Mouse (Mus musculus) embryonic facial prominence, embryonic 14.5 days (tissue): ENCODE results near the gene Gm20388. TPM values are rescaled to one million over a fixed set of nuclear protein-coding genes. Genes with fewer than 3 reads are reported as not detected.
"Not testable (repeated sequence)": the region's sequence is repeated elsewhere in the genome, so short reads cannot be mapped to it uniquely, and the experiment has no call there.

Experiments used
- ATAC-seq: fragments of 200-750 bp; cut with Nextera tagmentation; 2 replicates; pipeline ENCODE4 v1.8.0; 2017; ENCODE audit warnings: low read depth, moderate number of reproducible peaks, moderate TSS enrichment
- DNase-seq: peaks from one replicate; pipeline ENCODE4 v3.0.0-alpha.2; 2015; ENCODE audit warnings: low spot score
- H3K27ac ChIP-seq: fragments of 300-500 bp; sonication (generic); replicated peaks from 2 replicates; pipeline ENCODE4 v1.5.1; 2014; ENCODE audit warnings: low read depth, mild to moderate bottlenecking, low read length, moderate library complexity
- H3K27me3 ChIP-seq: fragments of 300-500 bp; sonication (generic); replicated peaks from 2 replicates; pipeline ENCODE4 v1.6.1; 2014; ENCODE audit warnings: low read length; ENCODE audit not compliant: control insufficient read depth, insufficient read depth
- H3K36me3 ChIP-seq: fragments of 300-500 bp; sonication (generic); 2 replicates; pipeline ENCODE4 v1.6.1; 2014; ENCODE audit warnings: low read length, mixed read lengths; ENCODE audit not compliant: control insufficient read depth, insufficient read depth
- H3K4me1 ChIP-seq: fragments of 300-500 bp; sonication (generic); 2 replicates; pipeline ENCODE4 v1.6.1; 2014; ENCODE audit warnings: antibody characterized with exemption, low read length; ENCODE audit not compliant: control insufficient read depth, insufficient read depth
- H3K4me2 ChIP-seq: fragments of 300-500 bp; sonication (generic); 2 replicates; pipeline ENCODE4 v1.6.1; 2014; ENCODE audit warnings: low read depth, mild to moderate bottlenecking, low read length, moderate library complexity, mixed read lengths
- H3K4me3 ChIP-seq: fragments of 300-500 bp; sonication (generic); 2 replicates; pipeline ENCODE4 v1.5.1; 2014; ENCODE audit warnings: low read depth, mild to moderate bottlenecking, low read length
- H3K9ac ChIP-seq: fragments of 300-500 bp; sonication (generic); 2 replicates; pipeline ENCODE4 v1.6.1; 2014; ENCODE audit warnings: low read depth, mild to moderate bottlenecking, low read length, moderate library complexity, mixed read lengths
- H3K9me3 ChIP-seq: fragments of 300-500 bp; sonication (generic); 2 replicates; pipeline ENCODE4 v1.6.1; 2016; ENCODE audit warnings: low read length; ENCODE audit not compliant: control insufficient read depth
- WGBS: fragments of 180-500 bp; shearing (Covaris S2); extraction: QIAGEN DNeasy Blood & Tissue Kit; methylation state at CpG from one replicate; pipeline ENCODE4 v1.1.7; 2014; 5-methylcytosine and 5-hydroxymethylcytosine counted together
- polyA plus RNA-seq: library from polyadenylated mRNA; unstranded; fragments of >200 nt; fragmentation: Nextera tagmentation; extraction: Ambion mirVana; gene quantifications from 2 replicates; pipeline ENCODE4 v1.2.1, GENCODE M21; 2014

The Gm20388 gene
- polyA plus RNA-seq, 1 experiment from 2014 or later, result not detected

- Histone ChIP-seq H3K9ac (peak overlapping the region; percentile 92), H3K27ac (no peak overlapping the region), H3K36me3 (no peaks in the 10 kb centered on the region), H3K4me2 (peak overlapping the region; percentile 74), H3K4me3 (peak overlapping the region; percentile 72; the same call in 1 of the 2 replicates), H3K9me3 (no peaks in the 10 kb centered on the region), H3K27me3 (no peaks in the 10 kb centered on the region), H3K4me1 (peaks cover 5% of the 10 kb centered on the region)
- DNase-seq, result no peak
- ATAC-seq, result no peak
- 84% methylated on average over 5 of the region's 5 CpGs for WGBS
These were observed 3531.7 kb downstream of the Gm20388 start for GRCm38 (mm10) chr8:123442351-123442750.

GRCm38 (mm10) chr8:123442871-123443575, 3532.4 kb downstream of the Gm20388 start:
- H3K27ac ChIP-seq, result peak overlapping the region; percentile 84
- no peaks in the 10 kb centered on the region for H3K9me3 ChIP-seq
- DNase-seq, result peak; percentile 94
- peak overlapping the region; percentile 74 for H3K4me2 ChIP-seq
- H3K27me3 ChIP-seq, result no peaks in the 10 kb centered on the region
- H3K4me3 ChIP-seq, result peak overlapping the region; percentile 72
- H3K4me1 ChIP-seq, result peaks cover 5% of the 10 kb centered on the region
- ATAC-seq, result peak; percentile 97
- H3K9ac ChIP-seq, result peak overlapping the region; percentile 92
- WGBS, result under 1% methylated on average over 31 of the region's 41 CpGs
- no peaks in the 10 kb centered on the region for H3K36me3 ChIP-seq

GRCm38 (mm10) chr8:123443576-123443921, 3532.9 kb downstream of the Gm20388 start:
- peak overlapping the region; percentile 74 for H3K4me2 ChIP-seq
- 0 out of 2 replicates have a peak, but pooled peaks cover 4% of the 10 kb centered on the region for H3K36me3 ChIP-seq
- peak overlapping the region; percentile 92 for H3K9ac ChIP-seq
- no peak for DNase-seq
- H3K27ac ChIP-seq, result peak overlapping the region; percentile 84; the same call in 1 of the 2 replicates
- H3K4me1 ChIP-seq, result peaks cover 5% of the 10 kb centered on the region
- peak overlapping the region; percentile 72 for H3K4me3 ChIP-seq
- WGBS, result 8% methylated on average over 4 of the region's 4 CpGs
- H3K27me3 ChIP-seq, result no peaks in the 10 kb centered on the region
- no peaks in the 10 kb centered on the region for H3K9me3 ChIP-seq
- ATAC-seq, result no peak

GRCm38 (mm10) chr8:123444131-123444530, 3533.5 kb downstream of the Gm20388 start:
- Histone ChIP-seq H3K9ac (peak overlapping the region; percentile 92), H3K4me2 (peak overlapping the region; percentile 74), H3K27me3 (no peaks in the 10 kb centered on the region), H3K4me3 (peak overlapping the region; percentile 72; the same call in 1 of the 2 replicates), H3K4me1 (peaks cover 5% of the 10 kb centered on the region), H3K9me3 (no peaks in the 10 kb centered on the region), H3K27ac (no peak overlapping the region), H3K36me3 (0 out of 2 replicates have a peak, but pooled peaks cover 8% of the 10 kb centered on the region)
- WGBS, result 80% methylated on average over 6 of the region's 6 CpGs
- DNase-seq (no peak), ATAC-seq (no peak)

GRCm38 (mm10) chr8:123445981-123446380, 3535.3 kb downstream of the Gm20388 start:
- ATAC-seq (no peak), DNase-seq (no peak)
- Histone ChIP-seq H3K4me3 (no peak overlapping the region), H3K9ac (no peak overlapping the region), H3K27ac (no peak overlapping the region), H3K27me3 (no peaks in the 10 kb centered on the region), H3K4me2 (no peak overlapping the region), H3K36me3 (peaks cover 22% of the 10 kb centered on the region; the same call in 1 of the 2 replicates), H3K9me3 (no peaks in the 10 kb centered on the region), H3K4me1 (peaks cover 5% of the 10 kb centered on the region)
- 80% methylated on average over 10 of the region's 10 CpGs for WGBS

- Histone ChIP-seq H3K4me2 (no peak overlapping the region), H3K27ac (no peak overlapping the region), H3K4me1 (peaks cover 5% of the 10 kb centered on the region), H3K9ac (no peak overlapping the region), H3K9me3 (no peaks in the 10 kb centered on the region), H3K4me3 (no peak overlapping the region), H3K27me3 (no peaks in the 10 kb centered on the region), H3K36me3 (peaks cover 22% of the 10 kb centered on the region; the same call in 1 of the 2 replicates)
- DNase-seq, result peak; percentile 35
- WGBS, result 82% methylated on average over 6 of the region's 6 CpGs
- ATAC-seq, result no peak
These were observed 3536.2 kb downstream of the Gm20388 start for GRCm38 (mm10) chr8:123446799-123447198.

- 92% methylated on average over 5 of the region's 5 CpGs for WGBS
- DNase-seq, result no peak
- H3K36me3 ChIP-seq, result peaks cover 57% of the 10 kb centered on the region
- H3K9me3 ChIP-seq, result no peaks in the 10 kb centered on the region
- no peaks in the 10 kb centered on the region for H3K27me3 ChIP-seq
- no peak for ATAC-seq
- no peak overlapping the region for H3K4me2 ChIP-seq
- no peaks in the 10 kb centered on the region for H3K4me1 ChIP-seq
- H3K27ac ChIP-seq, result no peak overlapping the region
- no peak overlapping the region for H3K4me3 ChIP-seq
- H3K9ac ChIP-seq, result no peak overlapping the region
These were observed 3540.1 kb downstream of the Gm20388 start for GRCm38 (mm10) chr8:123450783-123451182.

- H3K4me3 ChIP-seq, ATAC-seq, H3K27me3 ChIP-seq, H3K4me2 ChIP-seq, H3K4me1 ChIP-seq, H3K9me3 ChIP-seq, DNase-seq, H3K27ac ChIP-seq, H3K9ac ChIP-seq: not testable (repeated sequence)
- WGBS, result 95% methylated on average over 12 of the region's 12 CpGs
- peaks cover 66% of the 10 kb centered on the region for H3K36me3 ChIP-seq
These were observed 3541.1 kb downstream of the Gm20388 start for GRCm38 (mm10) chr8:123451747-123452146.

GRCm38 (mm10) chr8:123452149-123452548, 3541.5 kb downstream of the Gm20388 start:
- Histone ChIP-seq H3K9me3 (no peaks in the 10 kb centered on the region), H3K4me2 (no peak overlapping the region), H3K27ac (no peak overlapping the region), H3K4me1 (no peaks in the 10 kb centered on the region), H3K27me3 (no peaks in the 10 kb centered on the region), H3K36me3 (peaks cover 70% of the 10 kb centered on the region), H3K9ac (no peak overlapping the region), H3K4me3 (no peak overlapping the region)
- DNase-seq, result no peak
- WGBS, result 82% methylated on average over 4 of the region's 4 CpGs
- ATAC-seq, result no peak
